Mouse (Mus musculus): ENCODE results near the gene Stambp. TPM values are rescaled to one million over a fixed set of nuclear protein-coding genes. Genes with fewer than 3 reads are reported as not detected.
A peak's percentile ranks its signal among the peaks of the same experiment; 100 is the strongest.

The Stambp gene
- total RNA-seq, 1 experiment from 2014 or later = 9.3 TPM

DNA sequence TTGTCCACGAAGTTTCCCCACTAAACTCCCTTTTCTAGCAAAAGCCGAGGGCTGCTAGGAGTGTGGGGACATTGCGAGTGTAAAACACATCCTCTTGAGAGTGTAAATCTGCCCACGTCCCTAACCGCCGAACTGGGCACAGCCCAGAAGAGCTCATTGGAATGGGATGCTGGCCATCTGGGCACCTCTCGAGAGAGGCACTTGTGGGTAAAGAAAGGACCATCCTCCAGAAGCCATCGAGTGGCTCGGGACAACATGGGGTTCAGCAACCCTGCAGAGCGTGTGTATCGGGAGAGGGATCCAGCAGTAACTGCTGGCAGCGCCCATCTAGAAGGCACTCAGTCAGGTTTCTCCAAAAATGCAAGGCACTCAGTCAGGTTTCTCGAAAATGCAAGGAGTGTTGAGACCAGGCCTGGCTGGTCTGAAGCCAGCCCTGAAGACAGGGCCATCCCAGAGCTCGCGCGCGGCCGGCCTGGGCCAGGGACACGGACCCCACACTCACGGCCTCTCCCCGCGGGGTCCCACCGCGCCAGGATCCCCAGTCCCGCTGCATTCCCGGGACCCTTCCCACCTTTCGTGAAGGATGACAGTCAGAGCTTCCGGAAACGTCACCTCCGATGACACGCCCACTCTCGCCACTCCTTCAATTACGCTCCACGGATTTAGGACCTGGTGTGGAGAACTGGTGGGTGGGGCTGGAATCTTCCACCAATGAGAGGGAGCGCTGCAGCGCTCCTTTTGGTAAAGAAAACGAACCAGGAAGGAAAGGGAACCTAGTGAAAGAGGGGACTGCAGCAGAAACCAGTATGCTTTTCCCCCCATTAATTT, 475 bp downstream of the Stambp start:
- ATAC-seq (replicated peaks; ENCODE audit: low read depth, poor library complexity, severe bottlenecking) = peak; percentile 99

DNA sequence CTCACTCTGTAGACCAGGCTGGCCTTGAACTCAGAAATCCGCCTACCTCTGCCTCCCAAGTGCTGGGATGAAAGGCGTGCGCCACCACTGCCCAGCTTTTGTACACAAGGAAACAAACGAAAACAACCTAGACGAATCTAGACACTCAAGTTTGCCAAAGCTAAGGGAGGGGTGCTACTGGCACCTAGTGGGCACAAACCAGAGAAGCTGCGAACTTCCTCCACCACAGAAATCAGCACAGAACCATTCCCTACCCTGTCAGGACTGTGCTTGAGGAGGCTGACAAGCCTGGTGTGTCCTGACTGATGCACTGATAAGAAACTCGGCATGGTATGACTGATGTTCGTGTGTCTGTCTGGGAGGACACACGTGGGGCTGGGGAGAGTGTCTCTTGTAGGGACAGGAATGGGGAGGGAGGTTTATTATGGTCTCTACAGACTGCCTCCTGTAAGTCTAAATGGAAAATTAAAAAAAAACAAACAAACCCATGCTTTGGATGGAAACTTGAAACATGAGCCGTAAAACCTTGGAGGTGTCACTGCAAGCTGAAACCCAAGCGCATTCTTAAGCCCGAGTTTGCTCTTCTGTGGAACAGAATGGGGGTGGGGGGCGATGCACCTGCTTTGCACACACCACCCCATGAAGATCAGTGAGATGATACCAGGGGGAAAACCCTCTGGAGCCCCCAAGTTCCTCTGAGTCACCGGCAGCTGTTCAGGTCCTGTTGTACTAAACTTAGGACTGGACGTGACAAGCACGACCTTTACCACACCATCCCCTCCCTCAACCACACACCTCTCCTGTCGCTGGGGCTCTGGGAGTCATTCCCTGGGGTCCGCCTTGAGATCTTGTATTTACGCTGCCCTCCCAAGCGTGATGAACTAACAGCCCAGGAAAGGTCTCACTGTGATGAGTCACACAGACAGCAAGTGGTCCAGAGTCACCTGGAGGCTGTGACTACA, 3.3 kb downstream of the Stambp start:
- no peak for ATAC-seq (replicated peaks; ENCODE audit: low read depth, poor library complexity, severe bottlenecking)

DNA sequence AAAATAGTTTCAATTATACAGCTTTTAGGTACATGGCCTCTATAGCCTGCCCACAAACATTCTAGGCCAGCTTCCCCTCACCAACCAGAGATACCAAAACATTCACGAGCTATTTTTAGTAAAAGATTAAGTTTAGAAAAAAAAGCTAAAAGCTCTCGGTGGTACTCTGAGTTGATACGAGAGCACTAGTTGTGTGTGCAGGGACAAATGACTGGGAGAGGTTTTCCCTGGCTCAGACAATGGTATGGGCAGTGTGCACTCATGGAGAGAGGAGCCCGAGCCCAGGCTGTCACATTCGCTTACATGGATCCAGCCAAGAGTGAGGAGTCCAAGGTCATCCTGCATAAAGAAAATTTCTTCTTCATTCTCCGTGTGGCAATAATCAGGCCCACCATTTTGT, 16.6 kb downstream of the Stambp start:
- no peak for ATAC-seq (replicated peaks; ENCODE audit: low read depth, poor library complexity, severe bottlenecking)

DNA sequence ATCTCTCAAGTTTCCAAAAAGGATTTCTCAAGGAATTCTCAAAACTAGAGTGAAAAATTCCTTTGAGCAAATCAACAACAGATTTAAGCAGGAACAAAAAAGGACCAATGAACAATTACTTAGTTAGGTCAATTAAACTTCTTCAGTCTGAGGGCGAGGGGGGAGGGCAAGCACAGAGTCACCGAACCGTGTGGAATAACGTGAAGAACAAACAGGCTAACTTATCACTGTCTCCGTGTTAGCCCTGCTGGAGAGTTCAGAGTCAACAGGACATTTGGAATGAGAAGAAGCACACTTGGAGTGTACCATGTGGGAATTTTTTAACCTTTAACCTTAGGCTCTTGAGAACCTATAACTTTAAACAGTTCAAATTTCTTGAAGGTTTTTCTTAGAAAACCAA, 24.2 kb downstream of the Stambp start:
- no peak for ATAC-seq (replicated peaks; ENCODE audit: low read depth, poor library complexity, severe bottlenecking)

DNA sequence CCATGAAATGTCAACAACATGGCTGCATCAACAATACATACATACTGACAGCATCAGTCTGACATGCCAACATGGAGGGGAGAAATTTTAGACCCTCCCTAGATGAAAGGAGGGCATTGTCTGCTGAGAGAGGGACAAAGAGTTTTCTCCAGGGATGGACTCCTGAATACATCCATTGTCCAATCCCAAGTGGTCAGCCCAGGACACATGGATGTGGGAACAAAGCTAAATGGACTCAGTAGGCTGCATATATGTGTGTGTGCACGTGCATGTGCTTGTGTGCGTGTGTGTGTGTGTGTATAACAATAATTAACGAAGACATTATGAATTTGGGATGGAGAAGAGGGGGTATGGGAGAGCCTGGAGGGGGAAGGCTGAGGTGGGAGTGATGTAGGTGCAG, 26.8 kb downstream of the Stambp start:
- ATAC-seq (replicated peaks; ENCODE audit: low read depth, poor library complexity, severe bottlenecking) = no peak

DNA sequence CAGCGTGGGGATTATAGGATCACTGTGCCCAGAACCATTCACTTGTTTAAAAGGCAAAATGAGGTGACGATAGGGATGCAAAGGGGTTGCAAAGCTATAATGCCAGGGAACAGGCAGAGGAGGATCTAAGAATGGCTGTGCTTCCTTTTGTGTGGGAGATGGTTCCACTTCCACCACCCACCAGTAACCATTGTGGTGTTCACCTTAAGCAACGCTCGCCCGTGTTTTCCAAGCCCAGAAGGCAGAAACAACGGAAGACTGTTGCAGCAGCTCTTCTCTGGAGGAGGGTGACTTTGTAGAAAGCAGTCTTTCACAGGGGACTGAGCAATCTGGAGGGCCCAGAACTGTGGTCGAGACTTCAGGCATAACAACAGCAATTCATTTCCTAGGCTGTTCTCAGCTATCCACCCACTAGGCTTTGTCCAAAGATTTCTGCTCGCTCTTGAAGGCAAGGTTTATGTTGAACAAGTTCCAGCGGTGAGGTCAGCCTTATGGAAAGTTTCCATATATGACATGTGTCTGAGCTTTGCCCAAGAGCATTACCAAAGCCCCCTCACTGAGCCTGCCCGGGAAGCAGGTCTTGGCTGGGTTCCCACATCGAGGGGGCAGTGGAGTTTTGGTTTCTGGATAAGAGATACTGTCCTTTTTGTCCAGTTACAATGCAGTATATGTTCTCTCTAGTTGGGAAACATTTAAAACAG, 30.6 kb downstream of the Stambp start:
- ATAC-seq (replicated peaks; ENCODE audit: low read depth, poor library complexity, severe bottlenecking) = no peak

DNA sequence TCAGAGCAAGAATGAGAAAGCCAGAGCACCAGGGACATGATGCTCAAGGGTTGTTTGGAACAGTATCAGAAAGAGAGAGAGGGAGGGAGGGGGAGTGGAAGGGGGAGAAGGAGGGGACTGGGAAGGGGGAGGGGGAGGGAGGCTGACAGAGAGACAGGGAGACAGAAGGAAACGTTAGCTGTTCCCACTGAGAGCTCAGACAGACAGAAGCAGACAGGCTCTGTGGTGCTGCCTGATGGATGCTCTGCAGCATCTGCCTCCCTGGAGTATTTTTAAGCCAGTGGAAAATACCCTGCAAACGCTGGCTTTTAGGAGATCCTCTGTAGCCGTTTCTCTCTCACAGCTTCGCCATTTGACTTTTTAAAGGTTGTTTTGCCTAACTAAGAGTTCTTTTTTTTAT, 32.5 kb downstream of the Stambp start:
- no peak for ATAC-seq (replicated peaks; ENCODE audit: low read depth, poor library complexity, severe bottlenecking)

DNA sequence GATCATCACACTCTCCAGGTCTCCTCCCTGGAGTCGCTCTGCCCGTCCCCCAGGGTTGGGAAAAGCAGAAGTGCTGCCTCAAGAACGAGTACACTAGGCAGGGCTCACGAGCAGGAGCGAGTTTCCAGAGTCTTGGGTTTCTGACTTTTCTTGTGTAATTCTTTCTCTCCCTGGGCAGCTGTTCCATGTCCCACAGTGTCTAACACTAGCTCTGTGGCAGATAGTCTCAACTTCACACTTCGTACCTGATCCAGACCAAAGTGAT, 35.8 kb downstream of the Stambp start:
- ATAC-seq (replicated peaks; ENCODE audit: low read depth, poor library complexity, severe bottlenecking) = peak; percentile 56; the same call in 1 of the 2 replicates

DNA sequence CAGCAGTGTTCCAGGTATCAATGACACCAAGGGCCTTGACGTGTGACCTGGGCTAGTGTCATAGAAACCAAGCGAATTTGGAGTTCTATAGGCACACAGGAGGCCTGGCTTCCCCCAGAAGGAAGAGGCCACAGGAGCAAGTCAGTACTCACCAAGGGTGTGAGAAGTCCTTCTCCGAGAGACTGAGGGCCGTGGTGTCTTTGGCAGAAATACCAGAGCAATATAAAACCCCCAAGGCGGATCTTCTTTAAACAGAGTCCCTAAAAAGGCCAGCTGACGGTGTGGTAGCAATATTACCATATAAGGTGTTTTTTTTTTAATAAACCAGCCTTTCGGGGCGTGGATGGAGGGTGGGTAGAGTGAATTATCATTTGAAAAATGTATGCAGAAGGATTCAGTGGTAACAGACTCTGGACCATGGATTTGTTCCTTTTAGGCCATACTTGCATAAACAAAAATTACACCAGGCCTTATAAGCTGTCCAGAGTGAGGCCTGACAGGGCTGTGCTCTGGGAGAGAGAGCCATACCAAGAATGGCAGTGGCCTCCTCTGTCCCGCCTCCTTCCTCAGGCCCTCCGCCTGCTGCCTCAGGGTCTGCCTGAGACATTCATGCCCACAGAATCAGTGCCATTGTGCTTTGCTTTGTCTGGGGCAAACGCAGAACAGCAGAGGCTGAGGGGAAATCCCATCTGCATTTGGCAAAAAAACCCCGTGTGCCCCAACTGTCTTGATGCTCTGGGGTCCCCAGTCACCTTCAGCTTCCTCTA, 36.3 kb downstream of the Stambp start, which contains the start of gene Actg2:
TSS of gene Actg2 (minus strand) at position 238 of the 767 bp plus-strand sequence.
- ATAC-seq (replicated peaks; ENCODE audit: low read depth, poor library complexity, severe bottlenecking) = no peak

DNA sequence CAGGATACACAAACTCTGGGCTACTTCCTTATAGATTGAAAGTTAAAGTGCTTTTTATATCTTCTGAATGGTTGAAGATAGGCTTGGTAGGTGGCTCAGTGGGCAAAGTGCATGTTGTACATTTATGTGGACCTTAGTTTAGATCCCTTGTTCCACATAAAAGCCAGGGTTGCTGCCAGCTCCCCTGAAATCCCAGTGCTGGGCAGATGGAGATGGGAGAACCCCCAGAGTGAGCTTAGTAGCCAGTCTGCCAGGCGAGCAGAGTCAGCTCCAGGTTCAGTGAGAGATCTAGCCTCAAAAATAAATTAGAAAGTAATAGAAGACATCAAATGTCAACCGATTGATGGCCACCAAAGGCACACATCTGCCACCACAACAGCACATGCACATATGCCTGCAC, 39.9 kb downstream of the Stambp start:
- ATAC-seq (replicated peaks; ENCODE audit: low read depth, poor library complexity, severe bottlenecking) = no peak

DNA sequence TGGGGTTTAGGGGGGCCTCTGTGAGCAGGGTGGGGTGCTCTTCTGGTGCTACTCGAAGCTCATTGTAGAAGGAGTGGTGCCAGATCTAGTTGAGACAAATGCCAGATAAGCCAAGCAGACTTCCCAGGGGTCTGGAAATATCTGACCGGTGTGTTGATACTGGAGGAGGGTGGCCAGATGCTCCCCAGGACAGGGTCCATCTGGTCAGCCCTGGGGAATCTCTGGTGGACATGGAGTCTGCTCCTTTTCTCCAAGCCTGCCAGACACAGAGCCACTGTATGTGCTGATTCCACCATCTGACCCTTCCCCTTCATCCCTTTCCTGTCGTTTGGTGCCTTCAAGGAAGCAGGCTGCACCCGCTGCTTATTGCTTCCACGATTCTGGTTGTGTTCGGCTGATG, 49.3 kb downstream of the Stambp start:
- no peak for ATAC-seq (replicated peaks; ENCODE audit: low read depth, poor library complexity, severe bottlenecking)

DNA sequence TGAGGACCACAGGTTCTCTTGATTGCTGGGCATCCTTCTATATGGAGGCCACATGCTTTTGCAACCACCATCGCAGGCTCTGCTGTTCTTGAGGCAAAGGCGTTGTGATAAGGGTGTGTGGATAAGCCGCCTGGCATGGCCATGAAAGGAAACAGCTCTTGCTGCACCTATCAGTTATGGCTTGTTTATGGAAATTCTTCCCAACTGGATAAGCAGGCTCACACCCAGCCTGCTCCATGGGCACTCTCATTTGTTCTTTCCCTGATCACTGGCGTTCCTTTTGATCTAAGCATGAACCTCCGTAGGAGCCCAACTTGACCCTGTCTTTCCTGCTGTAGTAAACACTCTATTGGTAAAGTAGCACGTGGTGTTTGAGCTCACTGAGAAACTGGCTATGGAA, 50.7 kb downstream of the Stambp start:
- ATAC-seq (replicated peaks; ENCODE audit: low read depth, poor library complexity, severe bottlenecking) = no peak

DNA sequence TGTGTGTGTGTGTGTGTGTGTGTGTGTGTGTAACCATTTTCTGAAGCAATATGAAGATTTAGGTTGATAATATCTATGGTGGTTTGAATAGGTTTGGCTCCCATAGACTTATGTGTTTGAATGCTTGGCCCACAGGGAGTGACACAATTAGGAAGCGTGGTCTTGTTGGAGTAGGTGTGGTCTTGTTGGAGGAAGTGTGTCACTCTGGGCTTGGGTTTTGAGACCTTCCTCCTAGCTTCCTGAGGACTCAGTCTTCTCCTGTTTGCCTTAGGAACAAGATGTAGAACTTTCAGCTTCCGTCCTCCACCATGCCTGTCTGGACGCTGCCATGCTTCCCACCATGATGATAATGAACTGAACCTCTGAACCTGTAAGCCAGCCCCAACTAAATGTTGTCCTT, 53.9 kb downstream of the Stambp start:
- 0 out of 2 replicates have a peak, but pooled peaks have one; percentile 45 for ATAC-seq (replicated peaks; ENCODE audit: low read depth, poor library complexity, severe bottlenecking)

DNA sequence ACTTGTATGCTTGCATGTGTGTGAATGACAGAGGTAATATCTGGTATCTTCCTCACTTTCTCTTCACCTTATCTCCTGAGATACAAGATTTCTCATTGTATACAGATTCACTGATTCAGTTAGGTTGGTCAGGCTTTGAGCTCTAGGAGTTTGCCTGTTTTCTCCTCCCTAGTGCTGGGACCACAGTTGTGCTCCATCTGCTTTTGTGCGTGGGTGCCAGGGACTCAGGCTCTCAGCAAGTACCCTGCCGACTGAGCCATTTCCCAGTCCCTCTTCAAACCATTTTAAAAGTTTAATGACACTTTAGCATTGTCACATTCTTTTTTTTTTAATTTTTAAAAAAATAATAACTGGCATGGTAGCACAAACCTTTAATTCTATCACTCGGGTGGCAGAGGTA, 57.4 kb downstream of the Stambp start:
- ATAC-seq (replicated peaks; ENCODE audit: low read depth, poor library complexity, severe bottlenecking) = no peak

DNA sequence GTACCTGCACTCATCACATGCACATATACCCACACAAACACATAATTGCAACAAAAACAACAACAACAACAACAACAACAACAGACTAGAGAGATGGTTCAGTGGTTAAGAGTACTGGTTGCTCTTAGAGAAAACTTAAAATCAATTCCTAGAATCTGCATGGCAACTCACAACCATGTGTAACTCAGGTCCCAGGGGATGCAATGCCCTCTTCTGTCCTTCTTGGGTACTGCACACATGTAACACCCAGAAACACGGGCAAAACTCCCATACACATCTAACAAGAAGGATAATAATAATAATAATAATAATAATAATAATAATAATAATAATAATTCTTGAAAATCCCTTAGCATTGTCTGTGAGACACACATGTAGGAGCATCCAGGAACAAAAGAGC, 60.0 kb downstream of the Stambp start:
- ATAC-seq (replicated peaks; ENCODE audit: low read depth, poor library complexity, severe bottlenecking) = peak; percentile 97

DNA sequence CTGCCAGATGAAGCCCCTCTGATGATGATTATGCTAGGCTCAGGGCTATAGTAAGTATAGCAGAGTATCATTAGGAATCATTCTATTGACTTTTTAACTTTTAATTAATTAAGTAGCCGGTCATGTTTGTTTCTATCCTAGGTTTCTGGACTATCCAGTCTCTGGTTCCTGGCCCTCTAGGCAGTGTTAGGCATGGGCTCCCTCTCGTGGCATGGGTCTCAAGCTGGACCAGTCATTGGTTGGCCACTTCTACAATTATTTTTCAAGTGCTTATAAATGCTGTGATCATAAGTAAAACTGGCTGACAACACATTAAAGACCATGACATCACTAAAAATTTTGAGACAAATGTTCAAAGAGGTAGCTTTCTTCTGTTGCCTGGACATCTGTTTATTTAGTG, 62.3 kb downstream of the Stambp start:
- no peak for ATAC-seq (replicated peaks; ENCODE audit: low read depth, poor library complexity, severe bottlenecking)

DNA sequence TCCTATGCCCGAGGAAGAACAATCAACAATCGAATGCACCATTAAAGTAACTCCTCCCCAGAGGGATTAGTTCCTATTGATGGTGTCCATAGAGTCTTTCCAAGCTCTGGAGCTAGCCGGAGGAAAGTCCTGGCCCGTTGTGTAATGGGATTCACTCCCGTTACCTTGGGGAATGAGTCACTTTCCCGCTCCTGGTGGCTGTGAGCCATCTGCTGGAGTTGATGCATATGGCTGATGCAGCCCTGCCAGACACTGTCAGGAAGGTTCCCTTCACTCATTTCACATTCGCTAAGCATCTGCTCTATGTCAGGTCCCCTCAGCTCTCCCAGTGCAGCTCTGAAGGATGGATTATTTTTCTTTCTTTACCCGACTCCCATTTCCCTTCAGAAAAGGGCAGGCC, 63.1 kb downstream of the Stambp start:
- no peak for ATAC-seq (replicated peaks; ENCODE audit: low read depth, poor library complexity, severe bottlenecking)

DNA sequence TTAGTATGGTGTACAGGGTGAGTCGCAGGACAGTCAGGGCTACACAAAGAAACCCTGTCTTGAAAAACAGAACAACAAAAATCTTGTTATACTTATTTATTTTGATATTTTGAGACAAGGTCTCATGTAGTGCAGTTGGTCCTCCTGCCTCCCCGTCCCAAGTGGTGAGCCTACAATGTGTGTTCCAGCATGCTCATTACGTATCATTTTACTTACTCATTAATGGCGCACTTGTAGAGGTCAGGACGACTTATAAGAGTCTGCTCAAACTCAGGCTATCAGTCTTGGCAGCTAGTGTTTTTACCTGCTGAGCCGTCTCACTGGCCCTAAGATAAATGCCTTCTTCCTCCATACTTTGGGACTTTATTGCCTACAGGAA, 65.4 kb downstream of the Stambp start:
- peak; percentile 17; the same call in 1 of the 2 replicates for ATAC-seq (replicated peaks; ENCODE audit: low read depth, poor library complexity, severe bottlenecking)

DNA sequence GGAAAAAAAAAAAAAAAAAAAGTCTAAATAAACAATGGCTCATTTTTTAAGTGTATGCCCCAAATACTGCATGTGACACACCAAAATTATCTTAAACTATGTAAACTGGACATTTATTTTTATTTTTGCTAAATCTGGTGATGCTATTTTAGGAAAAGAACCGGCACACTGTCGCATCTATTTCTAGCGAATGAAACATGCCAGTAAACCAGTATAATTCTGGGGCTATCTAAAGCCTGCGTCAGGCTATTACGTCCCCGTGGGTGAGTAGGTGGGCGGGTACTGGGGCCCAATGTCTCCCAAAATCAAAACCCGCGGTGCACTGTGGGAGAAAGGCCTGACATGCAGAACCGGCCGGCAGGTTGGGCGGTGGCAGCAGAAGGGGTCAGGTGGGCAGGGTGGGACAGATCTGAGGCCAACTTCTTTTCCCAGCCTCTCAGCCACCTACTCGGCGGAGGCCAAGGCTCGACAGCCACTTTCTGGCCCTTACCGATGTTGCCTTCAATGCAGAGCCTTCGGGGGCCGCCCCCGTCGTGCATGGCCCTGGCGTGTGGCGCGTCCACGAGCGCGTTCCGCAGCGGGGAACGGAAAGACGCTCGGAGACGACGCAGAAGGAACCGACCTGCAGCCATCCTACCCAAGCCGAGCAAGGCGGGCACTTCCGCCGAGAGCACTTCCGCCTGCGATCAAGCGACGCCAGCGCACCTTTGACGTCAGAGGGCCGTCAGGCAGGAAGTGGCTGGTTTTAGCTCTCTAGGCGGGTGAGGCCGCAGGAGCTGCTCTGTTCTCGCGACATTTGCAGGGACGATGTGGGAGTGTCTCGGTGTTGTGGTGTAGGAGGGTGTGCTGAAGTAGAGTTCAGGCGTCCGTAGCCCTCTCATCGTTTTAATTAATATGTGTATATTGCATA, 66.0 kb downstream of the Stambp start, which contains the start of gene Dguok:
TSS of gene Dguok (minus strand) at position 712 of the 910 bp plus-strand sequence.
- ATAC-seq (replicated peaks; ENCODE audit: low read depth, poor library complexity, severe bottlenecking) = peak; percentile 89
